Mouse (Mus musculus): ENCODE data around the gene Olfr54. TPM values are rescaled to one million over a fixed set of nuclear protein-coding genes. Genes with fewer than 3 reads are reported as not detected.

The Olfr54 gene
- polyA plus RNA-seq, 1 experiment: not detected

- Histone ChIP-seq H3K4me1 (ENCODE audit: control insufficient read depth, insufficient read depth, insufficient read length, low read length) (no peaks in the 10 kb centered on the region), H3K4me3 (ENCODE audit: insufficient read depth, low read depth, low read length) (no peak overlapping the region), H3K27ac (replicated peaks; ENCODE audit: low read depth, low read length) (no peak overlapping the region)
These were observed 37.6 kb downstream of the Olfr54 start for GRCm38 (mm10) chr11:51051678-51052077.

- H3K27ac ChIP-seq (replicated peaks; ENCODE audit: low read depth, low read length): no peak overlapping the region
- H3K4me3 ChIP-seq (ENCODE audit: insufficient read depth, low read depth, low read length): no peak overlapping the region
- H3K4me1 ChIP-seq (ENCODE audit: control insufficient read depth, insufficient read depth, insufficient read length, low read length): no peaks in the 10 kb centered on the region
These were observed 39.2 kb downstream of the Olfr54 start for GRCm38 (mm10) chr11:51053230-51053629.

- H3K4me1 ChIP-seq (ENCODE audit: control insufficient read depth, insufficient read depth, insufficient read length, low read length): no peaks in the 10 kb centered on the region
- H3K27ac ChIP-seq (replicated peaks; ENCODE audit: low read depth, low read length): no peak within 1 kb of the TSS
- H3K4me3 ChIP-seq (ENCODE audit: insufficient read depth, low read depth, low read length): peak within 1 kb of the TSS; percentile 90
These were observed 45.1 kb downstream of the Olfr54 start, which contains the start of gene Zfp354a for GRCm38 (mm10) chr11:51059151-51059571. Gene Zfp354a (plus strand): TSS chr11:51059257.

- Histone ChIP-seq H3K27ac (replicated peaks; ENCODE audit: low read depth, low read length) (no peak overlapping the region), H3K4me3 (ENCODE audit: insufficient read depth, low read depth, low read length) (peak overlapping the region; percentile 90), H3K4me1 (ENCODE audit: control insufficient read depth, insufficient read depth, insufficient read length, low read length) (no peaks in the 10 kb centered on the region)
These were observed 45.6 kb downstream of the Olfr54 start for GRCm38 (mm10) chr11:51059640-51060039.

- Histone ChIP-seq H3K4me1 (ENCODE audit: control insufficient read depth, insufficient read depth, insufficient read length, low read length) (no peaks in the 10 kb centered on the region), H3K27ac (replicated peaks; ENCODE audit: low read depth, low read length) (no peak overlapping the region), H3K4me3 (ENCODE audit: insufficient read depth, low read depth, low read length) (no peak overlapping the region)
These were observed 46.9 kb downstream of the Olfr54 start for GRCm38 (mm10) chr11:51060981-51061380.

- H3K4me1 ChIP-seq (ENCODE audit: control insufficient read depth, insufficient read depth, insufficient read length, low read length): no peaks in the 10 kb centered on the region
- H3K4me3 ChIP-seq (ENCODE audit: insufficient read depth, low read depth, low read length): no peak overlapping the region
- H3K27ac ChIP-seq (replicated peaks; ENCODE audit: low read depth, low read length): no peak overlapping the region
These were observed 49.2 kb downstream of the Olfr54 start for GRCm38 (mm10) chr11:51063276-51063675.

GRCm38 (mm10) chr11:51063841-51064240, 49.8 kb downstream of the Olfr54 start:
- Histone ChIP-seq H3K4me3 (ENCODE audit: insufficient read depth, low read depth, low read length) (no peak overlapping the region), H3K4me1 (ENCODE audit: control insufficient read depth, insufficient read depth, insufficient read length, low read length) (no peaks in the 10 kb centered on the region), H3K27ac (replicated peaks; ENCODE audit: low read depth, low read length) (no peak overlapping the region)

Other genes starting within 250 kb of the Olfr54 start
- gene Zfp354c, start 186.5 kb upstream of the Olfr54 start, polyA plus RNA-seq (2012; ENCODE audit: insufficient read depth, insufficient read length, missing spikeins): 1.3 and 1.8 TPM in 2 replicates
- 0.71 and 1.1 TPM in 2 replicates for gene Zfp879, start 172.7 kb upstream of the Olfr54 start, polyA plus RNA-seq (2012; ENCODE audit: insufficient read depth, insufficient read length, missing spikeins)
- gene Grm6, start 163.6 kb upstream of the Olfr54 start, polyA plus RNA-seq (2012; ENCODE audit: insufficient read depth, insufficient read length, missing spikeins): not detected in 2 replicates
- 0.75 and 1.6 TPM in 2 replicates for gene Zfp454, start 126.6 kb upstream of the Olfr54 start, polyA plus RNA-seq (2012; ENCODE audit: insufficient read depth, insufficient read length, missing spikeins)
- 8.5 and 9.8 TPM in 2 replicates for gene Zfp2, start 98.1 kb upstream of the Olfr54 start, polyA plus RNA-seq (2012; ENCODE audit: insufficient read depth, insufficient read length, missing spikeins)
- 2.2 and 3.2 TPM in 2 replicates for gene Zfp354b, start 82.6 kb upstream of the Olfr54 start, polyA plus RNA-seq (2012; ENCODE audit: insufficient read depth, insufficient read length, missing spikeins)
- gene 4933414I15Rik, start 70.5 kb upstream of the Olfr54 start, polyA plus RNA-seq (2012; ENCODE audit: insufficient read depth, insufficient read length, missing spikeins): not detected in 2 replicates
- not detected in 2 replicates for gene Prop1, start 60.5 kb upstream of the Olfr54 start, polyA plus RNA-seq (2012; ENCODE audit: insufficient read depth, insufficient read length, missing spikeins)
- not detected in 2 replicates for gene Olfr1378, start 47.7 kb upstream of the Olfr54 start, polyA plus RNA-seq (2012; ENCODE audit: insufficient read depth, insufficient read length, missing spikeins)
- not detected in 2 replicates for gene Olfr1377, start 32.3 kb upstream of the Olfr54 start, polyA plus RNA-seq (2012; ENCODE audit: insufficient read depth, insufficient read length, missing spikeins)
- gene Olfr51, start 10.6 kb upstream of the Olfr54 start, polyA plus RNA-seq (2012; ENCODE audit: insufficient read depth, insufficient read length, missing spikeins): not detected in 2 replicates
- not detected in 2 replicates for gene Olfr1375, start 33.9 kb downstream of the Olfr54 start, polyA plus RNA-seq (2012; ENCODE audit: insufficient read depth, insufficient read length, missing spikeins)
- 1.6 and 2.6 TPM in 2 replicates for gene Zfp354a, start 45.0 kb downstream of the Olfr54 start, polyA plus RNA-seq (2012; ENCODE audit: insufficient read depth, insufficient read length, missing spikeins)
- gene Gm12569, start 206.2 kb downstream of the Olfr54 start, polyA plus RNA-seq (2012; ENCODE audit: insufficient read depth, insufficient read length, missing spikeins): not detected in 2 replicates
- gene Clk4, start 247.5 kb downstream of the Olfr54 start, polyA plus RNA-seq (2012; ENCODE audit: insufficient read depth, insufficient read length, missing spikeins): 27.7 and 40.0 TPM in 2 replicates
- 3.0 and 3.2 TPM in 2 replicates for gene BC049762, start 248.8 kb downstream of the Olfr54 start, polyA plus RNA-seq (2012; ENCODE audit: insufficient read depth, insufficient read length, missing spikeins)